Mouse (Mus musculus) cortical plate, adult 2 months (tissue): Measurements from ENCODE around the gene Zcrb1. TPM values are rescaled to one million over a fixed set of nuclear protein-coding genes. Genes with fewer than 3 reads are reported as not detected.
A peak's percentile ranks its signal among the peaks of the same experiment; 100 is the strongest.

Source experiments
- H3K27ac ChIP-seq: fragments of 200-500 bp; 2 replicates; pipeline ENCODE4 v1.5.1; 2012; ENCODE audit warnings: low read length, control low read depth, inconsistent platforms; ENCODE audit not compliant: insufficient read depth
- H3K4me1 ChIP-seq: fragments of 200-500 bp; 2 replicates; pipeline ENCODE4 v1.6.1; 2011; ENCODE audit warnings: low read length; ENCODE audit not compliant: control insufficient read depth, insufficient read depth
- H3K4me3 ChIP-seq: fragments of 200-500 bp; 2 replicates; pipeline ENCODE4 v1.5.1; 2011; ENCODE audit warnings: mild to moderate bottlenecking, low read length, control low read depth; ENCODE audit not compliant: insufficient read depth
- CTCF ChIP-seq: fragments of 200-500 bp; IDR thresholded peaks from 2 replicates; pipeline ENCODE4 v1.5.1; 2011; ENCODE audit warnings: mild to moderate bottlenecking, control low read depth, low read length; ENCODE audit not compliant: insufficient read depth; ENCODE audit errors: extremely low read depth
- POLR2A ChIP-seq: fragments of 200-500 bp; IDR thresholded peaks from 2 replicates; pipeline ENCODE4 v1.6.1; 2011; ENCODE audit warnings: mild to moderate bottlenecking, low read length, control low read depth; ENCODE audit not compliant: insufficient read depth; ENCODE audit errors: extremely low read depth
- polyA plus RNA-seq: library from polyadenylated mRNA; depleted of rRNA; stranded (reverse); fragments of >200 nt; gene quantifications from 2 replicates; pipeline ENCODE4 v1.2.3, GENCODE M21; 2012; rRNA removed

Gene Zcrb1
- polyA plus RNA-seq, result 133 and 148 TPM in 2 replicates

DNA sequence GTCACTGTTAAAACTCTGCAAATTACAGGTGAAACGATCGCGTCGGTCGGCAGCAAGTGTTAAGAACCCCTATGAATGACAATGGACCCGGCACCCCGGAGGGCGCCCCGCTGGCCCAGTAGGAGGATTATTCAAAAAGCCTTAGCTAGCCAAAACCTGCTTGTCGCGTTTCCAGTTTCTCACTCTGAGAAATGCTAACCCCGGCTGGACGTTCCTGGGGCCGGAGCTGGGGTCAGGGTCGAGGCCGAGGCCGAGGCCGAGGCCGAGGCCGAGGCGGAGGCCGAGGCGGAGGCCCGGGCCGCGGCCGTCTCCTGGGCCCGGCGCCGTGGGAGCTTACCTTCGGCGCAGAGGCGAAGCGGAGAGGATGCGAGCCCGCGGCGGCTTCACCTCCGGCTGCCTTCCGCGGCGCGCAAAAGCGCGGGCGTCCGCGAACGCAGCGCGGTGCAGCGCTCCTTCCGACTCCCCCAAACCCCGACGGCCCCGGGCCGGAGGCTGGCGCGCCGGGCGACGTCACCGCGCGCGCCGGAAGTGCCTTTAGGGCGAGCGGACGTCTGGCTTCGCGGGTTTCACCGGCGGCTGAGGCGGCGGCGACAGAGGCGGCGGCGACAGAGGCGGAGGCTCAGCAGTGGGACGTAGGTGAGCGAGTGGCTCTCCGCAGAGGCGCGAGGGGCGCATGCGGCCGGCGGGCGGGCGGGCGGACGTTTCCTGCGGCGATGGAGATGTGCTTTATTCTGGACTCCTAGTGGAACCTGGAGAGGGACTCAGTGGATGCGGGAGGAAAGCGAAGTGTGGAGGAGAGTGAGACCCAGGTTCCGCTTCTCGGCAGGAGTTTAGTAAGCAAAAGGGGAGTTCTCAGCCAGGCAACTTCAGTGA is at the start of gene Zcrb1, which contains the start of gene Pphln1:
Zcrb1 (minus strand) TSS at position 509 of the 873 bp plus-strand sequence.
Pphln1 (plus strand) TSS at position 525 of the 873 bp plus-strand sequence.
- Histone ChIP-seq H3K4me1 (peaks cover 2% of the 10 kb centered on the region; the same call in 1 of the 2 replicates), H3K4me3 (peak within 1 kb of the TSS; percentile 85), H3K27ac (peak within 1 kb of the TSS; percentile 48; the same call in 1 of the 2 replicates)
- peak; percentile 52 for TF ChIP-seq POLR2A
- TF ChIP-seq CTCF, result no peak

GRCm38 (mm10) chr15:93443676-93444075 is 45.5 kb upstream of the Zcrb1 start:
- TF ChIP-seq CTCF (no peak), POLR2A (no peak)
- no peaks in the 10 kb centered on the region for H3K4me1 ChIP-seq
- no peak overlapping the region for H3K4me3 ChIP-seq
- no peak overlapping the region for H3K27ac ChIP-seq

DNA sequence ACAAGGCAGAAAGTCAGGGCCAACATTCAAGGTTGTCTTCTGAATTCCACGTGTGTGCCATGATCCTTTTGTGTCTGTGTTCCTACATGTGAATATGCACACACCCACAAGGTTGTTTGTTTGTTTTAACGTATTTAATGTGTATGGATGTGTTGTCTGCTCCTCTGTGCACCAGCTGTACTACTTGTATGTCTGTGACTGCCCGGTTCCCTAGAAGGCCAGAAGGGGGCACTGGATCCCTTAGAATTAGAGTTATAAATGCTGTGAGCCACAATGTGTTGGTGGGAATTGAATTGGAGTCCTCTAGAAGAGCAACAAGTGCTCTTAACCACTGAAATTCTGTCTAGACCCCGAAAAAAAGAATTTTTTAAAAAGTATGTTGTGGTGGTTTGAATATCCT is 44.1 kb upstream of the Zcrb1 start:
- H3K27ac ChIP-seq, result no peak overlapping the region
- H3K4me3 ChIP-seq, result no peak overlapping the region
- TF ChIP-seq CTCF (0 out of 2 replicates have a peak, but pooled peaks have one; percentile 1), POLR2A (no peak)
- no peaks in the 10 kb centered on the region for H3K4me1 ChIP-seq

DNA sequence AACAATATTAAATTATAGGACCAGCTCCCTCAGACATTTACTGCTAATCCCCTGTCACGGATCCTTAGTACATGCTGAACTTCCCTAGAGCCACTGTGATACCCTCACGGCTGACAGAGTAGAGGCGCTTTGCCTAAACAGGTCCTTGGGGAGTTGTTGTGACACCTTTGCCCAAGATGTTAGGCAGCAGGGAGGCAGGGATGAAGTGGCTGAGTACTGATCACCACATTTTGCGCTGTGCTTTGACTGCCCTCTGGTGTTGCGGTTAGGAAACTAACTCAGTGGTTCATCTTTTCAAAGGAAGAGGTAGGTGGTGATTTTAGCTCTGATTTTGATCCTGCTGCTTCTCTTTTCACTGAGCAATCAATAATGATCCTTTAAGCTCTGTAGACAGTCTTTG is 40.5 kb upstream of the Zcrb1 start:
- no peak overlapping the region for H3K27ac ChIP-seq
- H3K4me1 ChIP-seq, result no peaks in the 10 kb centered on the region
- no peak overlapping the region for H3K4me3 ChIP-seq
- TF ChIP-seq POLR2A (no peak), CTCF (peak; percentile 96)

- Histone ChIP-seq H3K4me3 (no peak overlapping the region), H3K27ac (no peak overlapping the region), H3K4me1 (no peaks in the 10 kb centered on the region)
- TF ChIP-seq POLR2A, result no peak
These were observed 37.9 kb upstream of the Zcrb1 start for GRCm38 (mm10) chr15:93435998-93436397.

- no peak overlapping the region for H3K4me3 ChIP-seq
- TF ChIP-seq POLR2A, result no peak
- no peak for TF ChIP-seq CTCF
- H3K4me1 ChIP-seq, result no peaks in the 10 kb centered on the region
- H3K27ac ChIP-seq, result no peak overlapping the region
These were observed 35.7 kb upstream of the Zcrb1 start for GRCm38 (mm10) chr15:93433811-93434210.

DNA sequence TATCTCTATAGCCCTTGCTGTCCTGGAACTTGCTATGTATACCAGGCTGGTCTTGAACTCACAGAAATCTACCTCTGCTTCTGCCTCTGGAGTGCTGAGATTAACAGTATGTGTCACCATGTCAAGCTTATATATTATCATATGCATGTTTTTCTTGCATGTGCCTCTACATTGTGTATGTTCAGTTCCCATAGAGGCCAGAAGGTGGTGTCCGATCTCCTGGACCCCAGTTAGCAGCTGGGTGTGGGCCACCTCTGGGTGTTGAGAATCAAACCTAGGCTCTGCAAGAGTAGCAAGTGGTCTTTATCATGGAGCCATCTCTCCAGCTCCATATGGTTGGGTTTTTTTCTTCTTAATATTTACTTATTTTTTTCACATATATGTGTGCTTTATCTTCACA is 24.4 kb upstream of the Zcrb1 start:
- no peak for TF ChIP-seq POLR2A
- TF ChIP-seq CTCF, result no peak
- H3K27ac ChIP-seq, result no peak overlapping the region
- H3K4me1 ChIP-seq, result no peaks in the 10 kb centered on the region
- no peak overlapping the region for H3K4me3 ChIP-seq

- TF ChIP-seq POLR2A (no peak), CTCF (no peak)
- no peak overlapping the region for H3K27ac ChIP-seq
These were observed 22.5 kb upstream of the Zcrb1 start for GRCm38 (mm10) chr15:93420596-93420995.

DNA sequence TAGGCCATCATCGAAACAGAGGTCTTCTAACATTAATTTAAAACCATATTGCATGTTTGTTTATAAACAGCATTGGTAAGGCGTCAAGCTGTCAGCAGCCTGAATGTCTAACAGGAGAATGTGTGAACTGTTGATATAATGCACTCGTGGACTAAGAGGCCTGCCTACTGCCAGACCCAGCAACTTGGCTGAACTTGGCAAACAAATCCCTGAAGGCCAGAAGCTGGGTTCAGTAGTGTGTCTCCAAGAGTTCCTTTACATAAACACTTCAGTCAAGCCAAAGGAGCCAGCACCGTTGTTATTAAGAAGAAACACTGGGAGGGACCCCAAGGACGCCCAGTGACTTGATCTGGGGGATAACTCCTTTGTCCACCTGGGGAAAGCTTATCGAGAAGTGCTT is 18.2 kb upstream of the Zcrb1 start:
- H3K4me1 ChIP-seq, result no peaks in the 10 kb centered on the region
- no peak for TF ChIP-seq POLR2A
- no peak for TF ChIP-seq CTCF
- no peak overlapping the region for H3K4me3 ChIP-seq
- no peak overlapping the region for H3K27ac ChIP-seq

More at GRCm38 (mm10) chr15:93420596-93420995, 22.5 kb upstream of the Zcrb1 start:
- no peak overlapping the region for H3K4me3 ChIP-seq
- H3K4me1 ChIP-seq, result no peaks in the 10 kb centered on the region

- Histone ChIP-seq H3K27ac (no peak overlapping the region), H3K4me1 (no peaks in the 10 kb centered on the region)
- TF ChIP-seq POLR2A (no peak), CTCF (no peak)
These were observed 16.3 kb upstream of the Zcrb1 start for GRCm38 (mm10) chr15:93414456-93414855.

More at GRCm38 (mm10) chr15:93414456-93414855, 16.3 kb upstream of the Zcrb1 start:
- no peak overlapping the region for H3K4me3 ChIP-seq
